Mouse (Mus musculus) Patski (cell line): ENCODE results near the gene Fgfr2. TPM values are rescaled to one million over a fixed set of nuclear protein-coding genes. Genes with fewer than 3 reads are reported as not detected.
A peak's percentile ranks its signal among the peaks of the same experiment; 100 is the strongest.

Source experiments
- ATAC-seq: fragments of 100-300 bp; one replicate; pipeline ENCODE4 v1.8.0; 2021
- CTCF ChIA-PET: fragments of 350-600 bp; sonication (Branson Sonifier 250); formaldehyde crosslinking; loops from one replicate; lab custom pipeline; 2022; ENCODE audit warnings: inconsistent platforms; lab: Charles Lee
- POLR2A ChIA-PET: fragments of 350-600 bp; sonication (Branson Sonifier 250); formaldehyde crosslinking; loops from one replicate; lab custom pipeline; 2022; ENCODE audit warnings: antibody characterized with exemption, inconsistent platforms; lab: Charles Lee
- DNase-seq: peaks from one replicate; pipeline ENCODE4 v3.0.0-alpha.2; 2011; ENCODE audit warnings: low read depth, low spot score
- H3K27me3 ChIP-seq: fragments of 371-371 bp; one replicate; pipeline ENCODE4 v1.5.1; 2021
- CTCF ChIP-seq: fragments of 100-300 bp; IDR thresholded peaks from one replicate; pipeline ENCODE4 v1.5.1; 2021
- in situ Hi-C: fragments of 300-500 bp; cut with MboI; formaldehyde crosslinking; loops from 3 replicates; pipeline ENCODE4 v1.11.1; 2018; ENCODE audit warnings: low pct_unique_long_range_greater_than_20kb, mixed read lengths
- polyA plus RNA-seq: library from polyadenylated mRNA; unstranded; gene quantifications from one replicate; pipeline ENCODE4 v1.2.3, GENCODE M21; 2021

Gene Fgfr2
- polyA plus RNA-seq, 1 experiment from 2014 or later = 48.8 TPM

GRCm38 (mm10) chr7:132686515-132686914, 436.6 kb downstream of the Fgfr2 start:
- CTCF ChIA-PET = no interaction called here
- no peak for DNase-seq
- no peak for TF ChIP-seq CTCF
- no peak for ATAC-seq
- H3K27me3 ChIP-seq = no peaks in the 10 kb centered on the region
- POLR2A ChIA-PET = no interaction called here
- in situ Hi-C loops = no loop called here

- no peaks in the 10 kb centered on the region for H3K27me3 ChIP-seq
- no peak for TF ChIP-seq CTCF
- CTCF ChIA-PET = interaction anchor here (1.5 kb wide), 1 partner anchor 35 kb away, joined by 3 read pairs; no protein-coding TSS in a partner anchor
- in situ Hi-C loops = no loop called here
- DNase-seq = no peak
- POLR2A ChIA-PET = no interaction called here
- ATAC-seq = peak; percentile 24
Observed at GRCm38 (mm10) chr7:132683923-132684322, 439.2 kb downstream of the Fgfr2 start.

- ATAC-seq (no peak), DNase-seq (no peak)
- TF ChIP-seq CTCF = no peak
Observed at GRCm38 (mm10) chr7:132682901-132683300, 440.2 kb downstream of the Fgfr2 start.

GRCm38 (mm10) chr7:132682336-132682735, 440.8 kb downstream of the Fgfr2 start:
- no peaks in the 10 kb centered on the region for H3K27me3 ChIP-seq
- POLR2A ChIA-PET = interaction anchor here (1.6 kb wide), 1 partner anchor 11 kb away, joined by 4 read pairs; no protein-coding TSS in a partner anchor
- CTCF ChIA-PET = interaction anchor here (1.0 to 1.2 kb wide), 2 partner anchors 10 to 25 kb away, joined by 3 read pairs; no protein-coding TSS in a partner anchor
- no peak for DNase-seq
- ATAC-seq = no peak
- TF ChIP-seq CTCF = no peak
- in situ Hi-C loops = no loop called here

More at GRCm38 (mm10) chr7:132682901-132683300, 440.2 kb downstream of the Fgfr2 start:
- CTCF ChIA-PET = interaction anchor here (1.2 kb wide), 1 partner anchor 26 kb away, joined by 3 read pairs; no protein-coding TSS in a partner anchor
- POLR2A ChIA-PET = interaction anchor here (1.6 kb wide), 1 partner anchor 10 kb away, joined by 4 read pairs; no protein-coding TSS in a partner anchor
- in situ Hi-C loops = no loop called here
- H3K27me3 ChIP-seq = no peaks in the 10 kb centered on the region

GRCm38 (mm10) chr7:132681831-132682230, 441.3 kb downstream of the Fgfr2 start:
- ChIA-PET CTCF (interaction anchor here (0.9 to 1.0 kb wide), 2 partner anchors 10 to 146 kb away, joined by 3 read pairs; no protein-coding TSS in a partner anchor), POLR2A (interaction anchor here (1.6 kb wide), 1 partner anchor 11 kb away, joined by 4 read pairs; no protein-coding TSS in a partner anchor)
- in situ Hi-C loops = no loop called here
- ATAC-seq (no peak), DNase-seq (no peak)
- no peak for TF ChIP-seq CTCF
- H3K27me3 ChIP-seq = no peaks in the 10 kb centered on the region

GRCm38 (mm10) chr7:132681296-132681695, 441.9 kb downstream of the Fgfr2 start:
- no peak for DNase-seq
- CTCF ChIA-PET = interaction anchor here (0.9 to 1.0 kb wide), 2 partner anchors 9 to 146 kb away, joined by 3 read pairs; no protein-coding TSS in a partner anchor
- in situ Hi-C loops = no loop called here
- no peak for ATAC-seq
- POLR2A ChIA-PET = no interaction called here
- TF ChIP-seq CTCF = no peak
- H3K27me3 ChIP-seq = no peaks in the 10 kb centered on the region

GRCm38 (mm10) chr7:132679549-132679948, 443.6 kb downstream of the Fgfr2 start:
- no peak for DNase-seq
- CTCF ChIA-PET = no interaction called here
- in situ Hi-C loops = no loop called here

GRCm38 (mm10) chr7:132679117-132679516, 444.0 kb downstream of the Fgfr2 start:
- POLR2A ChIA-PET = no interaction called here
- DNase-seq = no peak
- no peaks in the 10 kb centered on the region for H3K27me3 ChIP-seq
- CTCF ChIA-PET = no interaction called here
- no peak for ATAC-seq
- no peak for TF ChIP-seq CTCF
- in situ Hi-C loops = no loop called here

More at GRCm38 (mm10) chr7:132679549-132679948, 443.6 kb downstream of the Fgfr2 start:
- no peak for TF ChIP-seq CTCF
- ATAC-seq = no peak
- H3K27me3 ChIP-seq = no peaks in the 10 kb centered on the region
- POLR2A ChIA-PET = no interaction called here

- TF ChIP-seq CTCF = no peak
- CTCF ChIA-PET = interaction anchor here (1.4 kb wide), 1 partner anchor 15 kb away, joined by 6 read pairs; no protein-coding TSS in a partner anchor
- no peaks in the 10 kb centered on the region for H3K27me3 ChIP-seq
- DNase-seq = no peak
- ATAC-seq = no peak
- POLR2A ChIA-PET = no interaction called here
- in situ Hi-C loops = no loop called here
Observed at GRCm38 (mm10) chr7:132675922-132676321, 447.2 kb downstream of the Fgfr2 start.

- CTCF ChIA-PET = interaction anchor here (1.0 to 2.5 kb wide), 4 partner anchors 16 to 141 kb away, joined by 3 to 9 read pairs (median 6); no protein-coding TSS in a partner anchor
- ATAC-seq = peak; percentile 60
- in situ Hi-C loops = no loop called here
- POLR2A ChIA-PET = no interaction called here
- no peak for TF ChIP-seq CTCF
- no peaks in the 10 kb centered on the region for H3K27me3 ChIP-seq
- no peak for DNase-seq
Observed at GRCm38 (mm10) chr7:132673931-132674755, 449.0 kb downstream of the Fgfr2 start.
